Mouse (Mus musculus): Measurements from ENCODE around the gene Cpne6.

DNA sequence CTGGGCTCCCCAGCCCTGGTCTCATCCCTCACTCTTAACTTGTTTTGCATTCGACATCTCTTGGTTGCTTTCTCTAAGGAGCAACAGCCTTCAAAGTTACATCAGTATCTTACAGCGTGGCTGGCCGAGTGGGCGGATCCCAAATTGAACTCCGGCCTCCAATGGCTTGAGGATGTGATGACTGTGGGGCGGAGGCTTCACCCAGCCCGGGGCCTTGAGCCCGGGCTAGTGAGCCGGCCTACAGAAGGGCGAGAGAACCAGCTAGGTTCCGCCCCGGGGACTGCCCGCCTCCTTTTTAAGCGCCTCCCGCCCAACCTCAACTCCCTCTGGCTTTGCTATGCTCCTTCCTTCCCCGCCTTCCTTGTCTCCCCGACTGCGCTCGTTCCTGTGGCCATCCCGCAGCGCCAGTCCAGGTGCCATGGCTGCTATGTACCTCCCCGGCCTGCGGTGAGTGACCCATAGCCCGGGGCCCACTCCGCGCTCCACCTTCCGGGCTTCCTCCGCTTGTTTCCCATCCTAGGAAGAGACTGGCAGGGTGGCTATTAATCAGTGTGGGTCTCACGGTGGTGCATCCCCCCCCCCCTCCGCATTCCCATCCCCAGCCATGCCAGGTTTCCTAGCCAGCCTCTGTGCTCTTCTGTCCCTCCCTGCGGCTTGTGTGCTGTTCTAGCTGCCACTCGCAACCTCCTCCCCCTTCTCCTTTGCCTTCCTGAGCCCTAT lies 30.0 kb downstream of the Cpne6 start, which contains the start of gene Pck2:
- TF ChIP-seq GATA1 (IDR thresholded peaks at IDR 0.05; ENCODE audit: borderline replicate concordance, low read length), result no peak
- TF ChIP-seq FLI1 (IDR thresholded peaks at IDR 0.05; ENCODE audit: low read length), result no peak
